Mouse (Mus musculus): Measurements from ENCODE around the gene Rnf207.

DNA sequence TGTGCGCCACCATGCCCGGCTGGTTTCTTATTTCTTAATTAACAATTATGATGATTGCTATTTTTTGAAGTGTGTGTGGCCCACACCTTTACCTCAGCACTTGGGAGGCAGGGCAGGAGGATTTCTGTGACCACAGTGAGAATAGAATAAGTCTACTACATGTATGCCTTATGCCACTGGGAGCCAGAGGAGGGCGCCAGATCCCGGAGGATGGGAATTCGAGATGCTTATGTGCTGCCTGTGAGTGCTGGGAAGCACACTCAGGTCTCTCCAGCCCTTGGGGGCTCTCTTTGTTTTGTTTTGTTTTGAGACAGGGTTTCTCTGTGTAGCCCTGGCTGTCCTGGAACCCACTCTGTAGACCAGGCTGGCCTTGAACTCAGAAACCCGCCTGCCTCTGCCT is 9.9 kb upstream of the Rnf207 start:
- TF ChIP-seq POLR2A (IDR thresholded peaks at IDR 0.05; ENCODE audit: control insufficient read depth, low read depth, low read length) = no peak
- TF ChIP-seq CTCF (IDR thresholded peaks at IDR 0.05; ENCODE audit: control insufficient read depth, insufficient read depth, insufficient replicate concordance, low read depth, low read length) = no peak
